Mouse (Mus musculus) E14TG2a.4 (cell line): ENCODE data around the gene Eif3m.
"Not testable (repeated sequence)": the region's sequence is repeated elsewhere in the genome, so short reads cannot be mapped to it uniquely, and the experiment has no call there.

Experiments used
- H3K27me3 ChIP-seq: 2 replicates; pipeline ENCODE4 v1.6.1; 2014; ENCODE audit warnings: low read length, control low read depth; ENCODE audit not compliant: insufficient read depth
- H3K36me3 ChIP-seq: 2 replicates; pipeline ENCODE4 v1.6.1; 2014; ENCODE audit warnings: low read length, control low read depth; ENCODE audit not compliant: insufficient read depth
- H3K4me1 ChIP-seq: replicated peaks from 2 replicates; pipeline ENCODE4 v1.6.1; 2014; ENCODE audit warnings: low read depth, low read length, control low read depth
- H3K4me3 ChIP-seq: replicated peaks from 2 replicates; pipeline ENCODE4 v1.5.1; 2014; ENCODE audit warnings: mild to moderate bottlenecking, low read length
- H3K9me3 ChIP-seq: 2 replicates; pipeline ENCODE4 v1.6.1; 2014; ENCODE audit warnings: low read length, control low read depth
- CTCF ChIP-seq: conservative IDR thresholded peaks from 2 replicates; pipeline ENCODE4 v1.5.1; 2014; ENCODE audit warnings: low read length
- NANOG ChIP-seq: IDR thresholded peaks from 2 replicates; pipeline ENCODE4 v1.6.1; 2014; ENCODE audit warnings: borderline replicate concordance, low read length, mixed read lengths
- POU5F1 ChIP-seq: IDR thresholded peaks from 2 replicates; pipeline ENCODE4 v1.6.1; 2014; ENCODE audit warnings: low read length, borderline replicate concordance

The Eif3m gene

DNA sequence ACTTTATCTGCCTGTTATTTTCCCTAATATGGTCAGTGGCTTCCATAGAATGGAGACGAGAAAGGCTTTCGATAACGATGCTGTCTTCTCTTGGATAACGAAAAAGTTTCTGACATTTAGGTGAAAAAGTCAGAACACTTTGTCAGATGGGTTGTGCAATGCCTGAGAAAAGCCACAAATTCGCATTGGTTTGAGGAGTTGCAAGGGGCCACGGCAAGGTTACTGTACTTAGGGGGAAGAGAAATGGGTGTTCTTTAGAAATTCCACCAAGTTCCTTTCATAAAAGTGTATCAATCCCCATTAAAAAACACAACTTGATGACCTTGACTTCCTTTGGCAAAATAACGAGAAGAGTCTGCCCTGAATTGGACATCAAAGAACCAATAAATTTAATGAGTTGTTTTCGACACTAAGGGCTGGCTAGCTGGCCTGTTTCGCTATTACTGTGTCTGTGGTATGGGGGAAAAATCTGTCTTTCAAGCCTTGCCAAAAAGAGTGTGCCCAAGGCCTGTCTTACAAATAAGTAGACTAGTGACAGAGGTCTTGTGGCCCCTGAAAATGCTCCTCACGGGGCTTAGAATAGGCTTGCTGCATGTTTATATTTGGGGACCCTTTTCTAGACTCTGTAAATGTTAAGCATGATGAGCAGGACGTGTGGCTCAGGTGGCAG lies 19.7 kb upstream of the Eif3m start:
- no peaks in the 10 kb centered on the region for H3K4me1 ChIP-seq
- no peak overlapping the region for H3K4me3 ChIP-seq
- H3K36me3 ChIP-seq: no peaks in the 10 kb centered on the region
- H3K27me3 ChIP-seq: no peaks in the 10 kb centered on the region
- H3K9me3 ChIP-seq: no peaks in the 10 kb centered on the region
- no peak for TF ChIP-seq NANOG
- no peak for TF ChIP-seq POU5F1
- no peak for TF ChIP-seq CTCF

DNA sequence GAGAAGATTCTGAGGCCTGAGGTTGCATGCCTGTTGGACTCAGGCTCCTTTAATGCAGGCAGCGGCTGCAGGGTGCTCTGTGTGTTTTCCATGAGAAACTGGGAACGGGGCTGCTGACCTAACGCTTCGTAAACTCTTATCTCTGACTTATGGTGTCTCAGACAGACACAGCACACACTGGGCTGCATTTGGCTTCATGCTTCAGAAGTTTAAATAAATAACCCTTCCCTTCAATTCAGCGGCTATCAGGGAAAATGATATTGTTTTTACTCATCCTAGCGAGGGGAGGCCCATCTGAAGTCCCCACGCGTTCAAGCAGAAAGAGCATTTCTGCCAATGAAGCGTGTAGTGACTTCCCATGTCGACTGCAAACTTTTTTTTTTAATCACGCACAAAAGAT lies 19.1 kb upstream of the Eif3m start:
- no peak for TF ChIP-seq POU5F1
- no peak for TF ChIP-seq NANOG
- TF ChIP-seq CTCF: no peak
- Histone ChIP-seq H3K9me3 (no peaks in the 10 kb centered on the region), H3K4me1 (no peaks in the 10 kb centered on the region), H3K36me3 (no peaks in the 10 kb centered on the region), H3K27me3 (no peaks in the 10 kb centered on the region), H3K4me3 (no peak overlapping the region)

GRCm38 (mm10) chr2:105034084-105034483 lies 17.2 kb upstream of the Eif3m start:
- no peak for TF ChIP-seq CTCF
- no peak for TF ChIP-seq POU5F1
- TF ChIP-seq NANOG: no peak
- no peaks in the 10 kb centered on the region for H3K4me1 ChIP-seq

DNA sequence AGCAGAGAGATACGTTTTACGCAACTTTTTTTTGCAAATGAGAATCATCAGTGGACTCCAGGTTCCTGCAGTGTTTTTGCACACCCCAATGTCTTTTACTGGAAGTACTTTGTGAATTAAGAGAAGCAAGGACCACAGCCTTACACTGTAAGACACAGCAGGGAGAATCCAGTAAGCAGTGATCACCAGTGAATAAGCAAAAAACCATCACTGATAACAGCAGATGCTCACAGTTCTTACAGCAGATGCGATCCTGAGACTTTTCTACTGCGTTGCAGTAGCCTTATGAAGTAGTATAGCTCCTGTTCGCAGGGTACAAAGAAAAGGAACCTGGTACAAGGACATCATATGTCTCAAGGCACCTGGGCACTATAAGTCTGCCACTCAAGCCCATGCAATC lies 13.6 kb upstream of the Eif3m start:
- Histone ChIP-seq H3K36me3 (no peaks in the 10 kb centered on the region), H3K9me3 (no peaks in the 10 kb centered on the region), H3K27me3 (peaks cover 20% of the 10 kb centered on the region), H3K4me3 (no peak overlapping the region), H3K4me1 (peaks cover 8% of the 10 kb centered on the region; the same call in 1 of the 2 replicates)
- TF ChIP-seq CTCF (no peak), POU5F1 (no peak), NANOG (no peak)

More at GRCm38 (mm10) chr2:105034084-105034483, 17.2 kb upstream of the Eif3m start:
- H3K4me3 ChIP-seq: no peak overlapping the region
- H3K9me3 ChIP-seq: no peaks in the 10 kb centered on the region
- no peaks in the 10 kb centered on the region for H3K36me3 ChIP-seq
- no peaks in the 10 kb centered on the region for H3K27me3 ChIP-seq

- H3K27me3 ChIP-seq: peaks cover 20% of the 10 kb centered on the region
- no peaks in the 10 kb centered on the region for H3K36me3 ChIP-seq
- peaks cover 8% of the 10 kb centered on the region; the same call in 1 of the 2 replicates for H3K4me1 ChIP-seq
- H3K4me3 ChIP-seq: no peak overlapping the region
- TF ChIP-seq CTCF: no peak
- no peaks in the 10 kb centered on the region for H3K9me3 ChIP-seq
Measured at GRCm38 (mm10) chr2:105028806-105029205, 11.9 kb upstream of the Eif3m start.

DNA sequence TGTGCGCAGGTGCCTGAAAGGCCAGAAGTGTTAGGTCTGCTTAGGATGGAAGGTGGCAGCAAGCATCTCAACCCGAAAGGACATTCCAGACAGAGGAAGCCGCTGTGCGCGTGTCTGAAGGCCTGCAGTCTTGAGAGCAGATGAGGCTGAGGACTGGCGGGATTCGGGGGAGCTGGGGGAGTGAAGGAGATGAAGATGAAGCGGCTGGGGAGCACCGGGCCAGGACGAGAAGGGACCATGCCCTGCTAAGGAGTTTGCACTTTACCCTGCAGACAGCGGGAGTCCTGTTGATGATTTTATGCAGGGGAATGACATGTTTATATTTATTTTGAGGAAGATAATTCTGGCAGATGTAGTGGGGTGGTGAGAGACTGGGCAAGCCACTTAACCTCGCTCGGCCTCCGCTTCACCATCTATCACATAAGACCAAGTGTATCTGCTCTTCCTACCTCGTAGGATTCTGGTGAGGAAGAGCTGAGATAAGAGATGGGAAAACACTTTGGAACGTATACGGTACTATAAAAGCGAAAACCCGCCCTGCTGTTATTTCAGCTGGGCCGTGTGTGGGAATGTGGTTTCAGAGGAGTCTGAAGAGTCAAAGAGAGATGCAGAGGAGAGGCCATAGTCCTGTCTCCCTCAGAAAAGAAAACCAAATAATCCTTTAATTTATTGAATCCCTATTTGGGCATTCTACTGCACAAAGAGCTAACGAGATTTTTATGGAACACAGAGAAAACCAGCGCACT lies 10.2 kb upstream of the Eif3m start:
- H3K27me3 ChIP-seq: peaks cover 20% of the 10 kb centered on the region
- H3K9me3 ChIP-seq: no peaks in the 10 kb centered on the region
- H3K4me3 ChIP-seq: peak overlapping the region; percentile 51
- H3K4me1 ChIP-seq: peaks cover 8% of the 10 kb centered on the region; the same call in 1 of the 2 replicates
- no peak for TF ChIP-seq POU5F1
- TF ChIP-seq CTCF: no peak
- TF ChIP-seq NANOG: no peak
- H3K36me3 ChIP-seq: no peaks in the 10 kb centered on the region

- not testable (repeated sequence) for H3K4me3 ChIP-seq, H3K36me3 ChIP-seq, H3K9me3 ChIP-seq, H3K4me1 ChIP-seq
- H3K27me3 ChIP-seq: peaks cover 20% of the 10 kb centered on the region
Measured at GRCm38 (mm10) chr2:105025610-105026009, 8.7 kb upstream of the Eif3m start.

DNA sequence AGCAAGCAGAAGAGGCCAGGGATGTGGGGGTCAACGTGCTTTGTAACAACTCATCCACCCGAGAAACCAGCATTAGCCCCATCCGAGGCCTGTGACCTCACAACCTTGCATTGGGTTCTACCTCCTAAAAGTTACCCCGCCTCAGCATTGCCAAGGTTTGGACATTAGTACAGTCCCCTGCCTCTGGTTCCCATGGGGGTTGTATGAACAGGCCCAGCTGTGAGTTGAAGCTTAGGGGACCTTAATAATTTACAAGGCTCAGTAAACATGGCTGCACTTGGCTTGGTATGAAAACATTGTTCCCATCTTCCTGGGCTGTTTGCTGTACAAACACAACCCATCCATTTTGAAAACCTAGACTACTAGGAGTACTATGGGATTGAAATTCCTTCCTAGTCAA lies 6.9 kb upstream of the Eif3m start:
- H3K36me3 ChIP-seq: no peaks in the 10 kb centered on the region
- H3K9me3 ChIP-seq: no peaks in the 10 kb centered on the region
- H3K27me3 ChIP-seq: peaks cover 20% of the 10 kb centered on the region
- H3K4me1 ChIP-seq: peaks cover 8% of the 10 kb centered on the region; the same call in 1 of the 2 replicates
- no peak for TF ChIP-seq POU5F1
- TF ChIP-seq NANOG: no peak
- TF ChIP-seq CTCF: no peak
- no peak overlapping the region for H3K4me3 ChIP-seq
